Mouse (Mus musculus) midbrain, embryonic 11.5 days (tissue): ENCODE data around the gene Adamts1. TPM values are rescaled to one million over a fixed set of nuclear protein-coding genes. Genes with fewer than 3 reads are reported as not detected.

Experiments
- ATAC-seq: fragments of 200-750 bp; cut with Nextera tagmentation; 2 replicates; pipeline ENCODE4 v1.8.0; 2017; ENCODE audit warnings: moderate TSS enrichment, moderate library complexity; ENCODE audit not compliant: low FRiP score
- DNase-seq: peaks from one replicate; pipeline ENCODE4 v3.0.0; 2015; ENCODE audit warnings: low spot score; ENCODE audit errors: missing footprints
- H3K27ac ChIP-seq: fragments of 300-500 bp; sonication (generic); 2 replicates; pipeline ENCODE4 v1.5.1; 2014; ENCODE audit warnings: low read depth, low read length
- H3K27me3 ChIP-seq: fragments of 300-500 bp; sonication (generic); 2 replicates; pipeline ENCODE4 v1.6.1; 2014; ENCODE audit warnings: mild to moderate bottlenecking, low read length, moderate library complexity, mixed read lengths; ENCODE audit not compliant: control insufficient read depth, insufficient read depth
- H3K36me3 ChIP-seq: fragments of 300-500 bp; sonication (generic); 2 replicates; pipeline ENCODE4 v1.6.1; 2014; ENCODE audit warnings: mild to moderate bottlenecking, low read length, moderate library complexity, mixed read lengths; ENCODE audit not compliant: control insufficient read depth, insufficient read depth
- H3K4me1 ChIP-seq: fragments of 300-500 bp; sonication (generic); 2 replicates; pipeline ENCODE4 v1.6.1; 2014; ENCODE audit warnings: low read length; ENCODE audit not compliant: control insufficient read depth, insufficient read depth
- H3K4me2 ChIP-seq: fragments of 300-500 bp; sonication (generic); 2 replicates; pipeline ENCODE4 v1.6.1; 2014; ENCODE audit warnings: mild to moderate bottlenecking, moderate library complexity
- H3K4me3 ChIP-seq: fragments of 300-500 bp; sonication (generic); 2 replicates; pipeline ENCODE4 v1.5.1; 2014; ENCODE audit warnings: low read depth, low read length
- H3K9ac ChIP-seq: fragments of 300-500 bp; sonication (generic); 2 replicates; pipeline ENCODE4 v1.6.1; 2014; ENCODE audit warnings: low read length
- H3K9me3 ChIP-seq: fragments of 300-500 bp; sonication (generic); 2 replicates; pipeline ENCODE4 v1.6.1; 2016; ENCODE audit warnings: low read length; ENCODE audit not compliant: control insufficient read depth
- WGBS: fragments of 180-500 bp; shearing (Covaris S2); extraction: QIAGEN DNeasy Blood & Tissue Kit; methylation state at CpG from one replicate; pipeline ENCODE4 v1.1.7; 2014; 5-methylcytosine and 5-hydroxymethylcytosine counted together
- polyA plus RNA-seq: library from polyadenylated mRNA; unstranded; fragments of >200 nt; fragmentation: Nextera tagmentation; extraction: Ambion mirVana; gene quantifications from 2 replicates; pipeline ENCODE4 v1.2.1, GENCODE M21; 2014

Adamts1 gene
- polyA plus RNA-seq, 1 experiment from 2014 or later = 9.7 TPM

GRCm38 (mm10) chr16:85793166-85793830 is 9.6 kb downstream of the Adamts1 start:
- 89% methylated on average over 4 of the region's 4 CpGs for WGBS
- Histone ChIP-seq H3K9ac (no peak overlapping the region), H3K4me3 (no peak overlapping the region), H3K9me3 (no peaks in the 10 kb centered on the region), H3K4me1 (no peaks in the 10 kb centered on the region), H3K4me2 (no peak overlapping the region), H3K36me3 (peaks cover 17% of the 10 kb centered on the region; the same call in 1 of the 2 replicates), H3K27ac (no peak overlapping the region), H3K27me3 (no peaks in the 10 kb centered on the region)
- DNase-seq (peak; percentile 76), ATAC-seq (no peak)

- Histone ChIP-seq H3K4me3 (no peak overlapping the region), H3K4me2 (no peak overlapping the region), H3K27me3 (no peaks in the 10 kb centered on the region), H3K4me1 (no peaks in the 10 kb centered on the region), H3K9me3 (no peaks in the 10 kb centered on the region), H3K9ac (no peak overlapping the region), H3K36me3 (no peaks in the 10 kb centered on the region), H3K27ac (no peak overlapping the region)
- no peak for ATAC-seq
- no peak for DNase-seq
- WGBS = 94% methylated on average over 2 of the region's 2 CpGs
Observed at GRCm38 (mm10) chr16:85781076-85781475, 21.8 kb downstream of the Adamts1 start.

- Histone ChIP-seq H3K9me3 (no peaks in the 10 kb centered on the region), H3K4me1 (no peaks in the 10 kb centered on the region), H3K27me3 (no peaks in the 10 kb centered on the region), H3K4me2 (no peak overlapping the region), H3K9ac (no peak overlapping the region), H3K4me3 (no peak overlapping the region), H3K27ac (no peak overlapping the region), H3K36me3 (no peaks in the 10 kb centered on the region)
- no peak for DNase-seq
- peak; percentile 64; the same call in 1 of the 2 replicates for ATAC-seq
Observed at GRCm38 (mm10) chr16:85779775-85780174, 23.1 kb downstream of the Adamts1 start.

- Histone ChIP-seq H3K4me2 (no peak overlapping the region), H3K27me3 (no peaks in the 10 kb centered on the region), H3K9ac (no peak overlapping the region), H3K9me3 (no peaks in the 10 kb centered on the region), H3K27ac (no peak overlapping the region), H3K4me3 (no peak overlapping the region), H3K4me1 (no peaks in the 10 kb centered on the region), H3K36me3 (no peaks in the 10 kb centered on the region)
- DNase-seq (no peak), ATAC-seq (no peak)
- WGBS = 59% methylated on average over 3 of the region's 3 CpGs
Observed at GRCm38 (mm10) chr16:85772272-85772671, 30.6 kb downstream of the Adamts1 start.

GRCm38 (mm10) chr16:85767341-85767740 is 35.6 kb downstream of the Adamts1 start:
- no peaks in the 10 kb centered on the region for H3K36me3 ChIP-seq
- WGBS = 30% methylated on average over 4 of the region's 4 CpGs
- H3K4me2 ChIP-seq = no peak overlapping the region
- no peak overlapping the region for H3K9ac ChIP-seq
- H3K9me3 ChIP-seq = no peaks in the 10 kb centered on the region
- DNase-seq (no peak), ATAC-seq (0 out of 2 replicates have a peak, but pooled peaks have one; percentile 38)
- no peak overlapping the region for H3K4me3 ChIP-seq
- H3K27me3 ChIP-seq = no peaks in the 10 kb centered on the region
- no peak overlapping the region for H3K27ac ChIP-seq
- H3K4me1 ChIP-seq = no peaks in the 10 kb centered on the region

GRCm38 (mm10) chr16:85765697-85766096 is 37.2 kb downstream of the Adamts1 start:
- Histone ChIP-seq H3K4me3 (no peak overlapping the region), H3K27me3 (no peaks in the 10 kb centered on the region), H3K4me1 (no peaks in the 10 kb centered on the region), H3K4me2 (no peak overlapping the region), H3K27ac (no peak overlapping the region), H3K36me3 (no peaks in the 10 kb centered on the region), H3K9me3 (no peaks in the 10 kb centered on the region), H3K9ac (no peak overlapping the region)
- 66% methylated on average over 8 of the region's 8 CpGs for WGBS
- DNase-seq (no peak), ATAC-seq (no peak)

- H3K4me3 ChIP-seq = no peak overlapping the region
- no peak overlapping the region for H3K27ac ChIP-seq
- 76% methylated on average over 6 of the region's 6 CpGs for WGBS
- no peaks in the 10 kb centered on the region for H3K27me3 ChIP-seq
- no peaks in the 10 kb centered on the region for H3K9me3 ChIP-seq
- no peak for ATAC-seq
- H3K4me2 ChIP-seq = no peak overlapping the region
- no peaks in the 10 kb centered on the region for H3K4me1 ChIP-seq
- peak; percentile 76 for DNase-seq
- H3K36me3 ChIP-seq = no peaks in the 10 kb centered on the region
- no peak overlapping the region for H3K9ac ChIP-seq
Observed at GRCm38 (mm10) chr16:85765167-85765566, 37.7 kb downstream of the Adamts1 start.

- H3K9me3 ChIP-seq = no peaks in the 10 kb centered on the region
- no peaks in the 10 kb centered on the region for H3K4me1 ChIP-seq
- H3K4me3 ChIP-seq = no peak overlapping the region
- no peaks in the 10 kb centered on the region for H3K27me3 ChIP-seq
- H3K27ac ChIP-seq = no peak overlapping the region
- peak; percentile 56 for DNase-seq
- no peak overlapping the region for H3K4me2 ChIP-seq
- H3K36me3 ChIP-seq = no peaks in the 10 kb centered on the region
- no peak overlapping the region for H3K9ac ChIP-seq
- 85% methylated on average over 10 of the region's 10 CpGs for WGBS
- ATAC-seq = no peak
Observed at GRCm38 (mm10) chr16:85762052-85762665, 40.8 kb downstream of the Adamts1 start.

GRCm38 (mm10) chr16:85760961-85761580 is 41.8 kb downstream of the Adamts1 start:
- DNase-seq (peak; percentile 72), ATAC-seq (no peak)
- Histone ChIP-seq H3K4me3 (no peak overlapping the region), H3K36me3 (no peaks in the 10 kb centered on the region), H3K27me3 (no peaks in the 10 kb centered on the region), H3K4me1 (no peaks in the 10 kb centered on the region), H3K4me2 (no peak overlapping the region), H3K27ac (no peak overlapping the region), H3K9ac (no peak overlapping the region), H3K9me3 (no peaks in the 10 kb centered on the region)
- 82% methylated on average over 7 of the region's 7 CpGs for WGBS
